Mouse (Mus musculus) G1E (cell line): ENCODE data around the gene Nup107.

ENCODE experiments used
- CTCF ChIP-seq: IDR thresholded peaks from 2 replicates; pipeline ENCODE4 v1.5.1; 2012; ENCODE audit warnings: low read depth, low read length, inconsistent platforms, mixed read lengths
- GATA1 ChIP-seq: IDR thresholded peaks from 2 replicates; pipeline ENCODE4 v1.6.1; 2012; ENCODE audit warnings: borderline replicate concordance, low read length, inconsistent platforms, mixed read lengths
- GATA2 ChIP-seq: IDR thresholded peaks from 2 replicates; pipeline ENCODE4 v1.6.1; 2012; ENCODE audit warnings: low read depth, low read length, inconsistent platforms, borderline replicate concordance
- POLR2AphosphoS5 ChIP-seq: IDR thresholded peaks from 2 replicates; pipeline ENCODE4 v1.6.1; 2012; ENCODE audit warnings: low read depth, low read length, inconsistent platforms; ENCODE audit not compliant: insufficient replicate concordance
- TAL1 ChIP-seq: conservative IDR thresholded peaks from 2 replicates; pipeline ENCODE4 v1.6.1; 2012; ENCODE audit warnings: low read depth, low read length, inconsistent platforms, mixed read lengths

GRCm38 (mm10) chr10:117738928-117739647 is 53.4 kb downstream of the Nup107 start:
- no peak for TF ChIP-seq GATA1
- TF ChIP-seq CTCF, result no peak
- peak; percentile 55 for TF ChIP-seq TAL1
- no peak for TF ChIP-seq GATA2
- TF ChIP-seq POLR2AphosphoS5, result no peak
